Mouse (Mus musculus) embryo, embryonic 11.5 days (tissue): ENCODE measurements at regions not wholly inside any gene's neighbourhood (a gene's known extent, or its start where the extent isn't known, plus 50 kb on each side); places are given as distances from the start of the nearest gene placed in this dataset.
A peak's percentile ranks its signal among the peaks of the same experiment; 100 is the strongest.

ENCODE experiments used
- DNase-seq: peaks from one replicate; pipeline ENCODE4 v3.0.0-alpha.2; 2012; ENCODE audit warnings: low read depth, low spot score

DNA sequence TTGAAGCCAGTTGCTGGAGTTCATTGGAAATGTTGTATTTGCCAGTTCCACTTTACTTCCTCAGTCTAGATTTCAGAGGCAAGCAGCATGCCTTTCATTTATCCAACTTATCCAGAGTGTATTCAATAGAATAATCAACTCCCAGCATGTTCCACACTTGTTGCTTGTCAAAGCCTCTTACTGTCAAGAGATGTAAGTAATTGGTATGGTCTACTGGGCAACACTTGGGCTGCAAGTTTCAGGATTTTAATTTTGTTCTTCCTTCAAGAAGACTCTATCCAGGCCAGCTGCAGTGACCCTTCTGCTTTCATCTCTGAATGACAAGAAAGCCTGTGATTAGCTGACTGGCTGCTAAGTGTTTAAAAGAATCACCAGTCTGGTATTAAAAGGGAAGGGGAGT lies 3131.6 kb upstream of the Lrrc6 start:
- DNase-seq = no peak

- DNase-seq = no peak
Observed at GRCm38 (mm10) chr15:69617998-69618397, 3117.3 kb upstream of the Lrrc6 start.

- no peak for DNase-seq
Observed at GRCm38 (mm10) chr15:69614048-69614447, 3113.3 kb upstream of the Lrrc6 start.

- no peak for DNase-seq
Observed at GRCm38 (mm10) chr15:69591219-69592006, 3090.7 kb upstream of the Lrrc6 start.

- peak; percentile 7 for DNase-seq
Observed at GRCm38 (mm10) chr15:69588084-69588483, 3087.4 kb upstream of the Lrrc6 start.

DNA sequence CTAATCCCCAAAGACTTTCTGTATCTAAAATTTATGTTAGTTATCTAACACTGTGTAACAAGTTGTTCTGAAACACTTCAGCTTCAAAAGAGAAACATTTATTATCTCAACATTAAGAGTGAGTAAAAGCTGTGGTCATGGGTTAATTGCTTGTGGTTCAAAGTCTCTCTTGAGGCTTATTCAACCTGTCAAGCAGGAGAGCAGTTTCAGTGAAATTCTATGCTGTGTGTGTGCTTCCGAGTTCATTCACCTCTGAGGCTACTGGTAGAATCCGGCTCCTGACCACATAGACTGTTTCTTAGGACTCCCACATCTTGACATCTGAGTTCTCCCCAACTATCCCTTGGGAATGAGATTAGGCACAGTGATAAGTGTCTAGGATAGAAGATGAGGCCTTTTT lies 3076.0 kb upstream of the Lrrc6 start:
- DNase-seq = no peak

DNA sequence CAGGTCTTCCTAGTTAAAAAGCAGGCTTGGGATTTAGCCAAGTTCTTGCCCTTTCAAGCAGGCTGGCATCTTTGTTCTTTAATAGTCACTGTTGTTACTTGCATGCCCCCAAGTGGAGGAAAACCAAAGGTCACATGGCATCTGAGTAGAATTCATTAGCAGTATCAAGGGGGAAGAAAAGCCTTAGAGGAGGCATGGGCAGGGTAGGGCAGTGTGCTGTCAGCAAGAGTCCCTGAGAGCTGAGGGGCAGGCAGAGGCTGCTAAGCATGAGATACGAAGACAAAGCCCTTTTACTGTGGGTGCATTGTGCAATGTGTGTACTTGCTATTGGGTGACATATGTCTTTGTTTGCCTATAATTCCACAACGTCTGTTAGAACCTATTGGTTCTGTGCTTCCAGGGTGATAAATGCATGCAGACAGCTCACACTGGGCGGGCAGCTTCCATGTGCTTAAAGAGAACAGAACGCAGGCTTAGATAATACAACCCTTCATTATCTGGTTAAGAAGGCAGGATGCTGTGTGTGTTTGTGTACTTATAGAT lies 3075.0 kb upstream of the Lrrc6 start:
- DNase-seq = peak; percentile 19

- no peak for DNase-seq
Observed at GRCm38 (mm10) chr15:69554171-69554570, 3053.5 kb upstream of the Lrrc6 start.

- no peak for DNase-seq
Observed at GRCm38 (mm10) chr15:69552062-69552628, 3051.4 kb upstream of the Lrrc6 start.

DNA sequence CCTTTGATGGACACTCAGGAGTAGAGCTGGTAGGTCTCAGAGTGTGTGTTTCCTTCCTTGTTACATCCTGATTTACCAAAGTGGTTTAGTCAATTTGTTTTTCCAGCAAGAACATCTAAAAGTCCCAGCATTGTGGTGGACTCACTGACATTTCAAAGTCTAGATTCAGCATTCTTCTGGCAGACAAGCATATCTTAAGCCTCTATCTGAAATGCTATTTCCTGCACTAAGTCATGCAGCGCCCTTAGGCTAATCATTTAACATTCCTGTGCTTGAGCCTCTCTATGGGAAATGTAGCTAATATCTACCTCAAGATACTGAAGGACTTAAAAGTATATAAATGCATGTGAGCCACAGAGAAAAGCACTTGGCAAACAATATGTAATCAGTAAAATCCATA lies 3050.3 kb upstream of the Lrrc6 start:
- no peak for DNase-seq

DNA sequence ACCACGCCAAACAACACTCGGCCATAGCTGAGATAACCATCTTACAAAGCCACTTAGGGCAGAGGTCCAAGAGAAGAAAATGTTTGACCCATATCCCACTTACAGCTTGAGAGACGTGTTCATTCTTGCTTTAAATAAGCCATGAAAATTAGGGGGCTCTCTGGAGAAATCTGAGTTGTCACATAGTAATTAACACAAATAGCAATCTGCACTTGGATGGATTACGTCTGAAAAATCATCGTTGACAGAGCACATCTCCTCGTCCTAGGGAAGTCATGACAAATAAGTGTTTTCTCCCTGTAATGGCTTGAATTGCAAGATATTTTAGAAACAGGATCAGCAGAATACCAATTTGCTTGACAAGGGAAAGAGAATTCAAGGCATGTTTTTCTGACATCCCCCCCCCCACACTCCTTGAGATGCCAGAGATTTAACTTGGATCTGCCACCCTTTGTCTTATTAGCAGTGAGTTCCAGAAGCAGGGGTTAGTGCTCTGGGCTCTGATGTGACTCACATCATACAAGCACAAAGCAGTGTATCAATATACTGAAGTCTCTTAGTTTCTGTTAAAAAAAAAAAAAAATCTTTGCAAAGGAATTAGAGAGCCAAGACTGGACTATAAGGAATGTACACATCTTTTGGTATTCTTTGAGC lies 3025.9 kb upstream of the Lrrc6 start:
- no peak for DNase-seq

DNA sequence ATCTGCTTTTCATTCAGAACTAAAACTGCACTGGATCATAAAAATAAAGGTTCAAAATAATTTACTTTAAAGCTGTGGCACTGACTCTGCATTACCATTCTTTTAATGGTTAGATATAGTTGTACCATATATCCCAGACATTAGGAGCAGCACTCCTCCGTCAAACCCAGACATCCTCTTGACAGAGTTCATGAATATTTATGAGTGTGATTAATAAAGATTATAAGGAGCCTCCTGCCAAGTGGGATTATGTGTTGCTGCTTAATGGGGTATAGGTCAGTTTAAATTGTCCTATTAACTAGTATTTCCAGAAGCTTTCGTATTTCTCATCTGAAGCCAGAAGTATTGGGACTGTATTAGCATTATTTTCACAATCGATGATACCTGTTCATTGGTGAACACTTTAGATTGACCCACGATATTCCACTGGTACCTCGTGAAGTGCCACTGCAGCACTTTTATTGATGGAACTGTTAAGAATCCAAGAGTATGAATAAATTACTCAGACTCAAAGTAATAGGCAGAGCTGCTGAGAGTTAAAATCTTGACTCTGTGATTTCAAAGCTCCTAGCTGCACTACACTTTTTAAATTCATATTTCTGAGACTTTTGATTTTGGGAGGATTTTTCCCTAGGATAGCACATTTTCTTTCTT lies 2983.8 kb upstream of the Lrrc6 start:
- DNase-seq = no peak

- DNase-seq = no peak
Observed at GRCm38 (mm10) chr15:69483096-69483495, 2982.4 kb upstream of the Lrrc6 start.

- no peak for DNase-seq
Observed at GRCm38 (mm10) chr15:69481087-69481486, 2980.4 kb upstream of the Lrrc6 start.

GRCm38 (mm10) chr15:69477050-69477449 lies 2976.3 kb upstream of the Lrrc6 start:
- no peak for DNase-seq

DNA sequence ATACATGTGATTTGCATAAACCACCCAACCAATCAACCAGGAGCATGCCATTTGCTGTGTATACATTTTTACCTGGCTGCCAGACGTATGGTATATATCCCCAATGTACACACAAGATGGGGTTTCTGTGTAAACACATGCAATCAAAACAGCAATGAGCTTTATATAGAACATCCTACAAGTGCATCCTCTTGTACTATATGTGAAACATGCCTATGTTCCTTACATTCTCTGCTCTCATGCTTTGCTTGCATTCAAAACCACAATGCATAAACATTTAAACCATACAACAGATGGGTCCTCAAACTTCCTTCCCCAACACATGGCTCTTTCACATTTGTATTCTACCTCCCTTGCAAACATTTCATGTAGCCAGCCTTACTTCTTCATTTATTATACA lies 2968.9 kb upstream of the Lrrc6 start:
- DNase-seq = no peak

GRCm38 (mm10) chr15:69460581-69461194 lies 2960.0 kb upstream of the Lrrc6 start:
- DNase-seq = no peak

GRCm38 (mm10) chr15:69457473-69457872 lies 2956.8 kb upstream of the Lrrc6 start:
- DNase-seq = no peak

DNA sequence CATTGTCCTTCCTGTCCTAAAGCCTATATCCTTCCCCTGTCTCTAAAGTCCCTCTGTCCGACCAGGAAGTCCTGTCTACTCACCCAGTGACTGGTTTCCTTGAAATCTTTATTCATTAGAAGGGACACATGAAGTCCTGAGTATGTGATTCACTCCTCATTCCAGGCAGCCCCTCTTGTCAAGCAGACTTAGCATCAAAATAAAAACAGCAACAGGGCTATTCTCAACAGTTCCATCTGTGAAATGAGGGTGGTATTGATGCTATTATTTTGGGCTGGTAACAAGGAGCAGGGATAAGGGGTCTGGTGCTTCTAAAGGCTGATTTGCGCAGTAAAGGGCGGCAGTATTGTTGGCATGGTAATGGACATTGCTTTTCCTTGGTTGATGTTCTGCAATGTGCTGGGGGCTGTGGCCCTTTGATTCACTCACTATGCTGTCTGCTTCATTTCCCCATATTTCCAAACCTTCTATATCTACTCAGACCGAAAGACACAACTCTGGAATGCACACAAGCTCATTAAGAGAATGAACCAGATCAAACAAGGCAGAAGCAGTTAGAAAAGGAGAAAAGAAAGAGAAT lies 2955.6 kb upstream of the Lrrc6 start:
- DNase-seq = no peak

DNA sequence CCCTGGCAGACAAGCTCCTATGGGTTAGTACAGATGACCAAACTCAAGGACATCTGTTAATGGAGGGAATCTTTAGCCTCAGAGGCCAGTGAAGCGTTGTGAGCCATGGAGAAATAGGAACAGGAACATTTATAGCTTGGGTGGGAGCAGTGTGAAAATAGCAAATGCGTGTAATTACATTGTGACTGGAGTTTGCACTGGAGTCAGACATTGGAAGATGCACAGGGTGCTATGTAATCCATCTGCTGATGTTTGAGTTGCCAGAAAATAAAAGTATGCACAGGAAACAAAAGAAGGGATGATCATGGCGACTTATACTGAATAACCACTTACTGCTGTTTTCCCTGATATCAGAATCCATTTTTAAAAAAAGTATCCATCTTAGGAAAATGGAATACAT lies 2940.3 kb upstream of the Lrrc6 start:
- DNase-seq = no peak

DNA sequence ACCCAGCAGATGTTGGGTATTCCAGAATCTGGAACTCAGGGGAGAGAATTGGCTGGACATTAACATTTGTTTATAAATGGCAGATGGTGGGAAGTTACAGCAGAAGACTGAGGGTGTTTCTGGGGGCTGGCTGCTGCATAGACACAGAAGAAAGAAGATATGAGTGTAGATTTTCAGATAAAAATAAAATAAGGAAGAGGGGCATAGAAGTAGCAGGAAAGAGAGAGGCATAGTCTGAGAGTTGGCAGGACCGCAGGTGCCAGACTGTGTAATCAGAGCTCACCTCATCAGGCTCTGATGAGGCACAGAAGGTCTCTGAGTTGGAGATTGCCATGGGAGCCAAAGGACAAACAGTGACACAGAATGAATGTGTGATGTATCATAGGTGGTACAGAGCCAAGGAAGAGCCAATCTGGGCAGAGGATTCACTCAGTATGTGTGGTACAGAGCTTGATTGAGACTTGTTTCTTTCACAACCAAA lies 2912.9 kb upstream of the Lrrc6 start:
- DNase-seq = no peak
